Mouse (Mus musculus) embryonic facial prominence, embryonic 14.5 days (tissue): ENCODE data around the gene Pdcl2. TPM values are rescaled to one million over a fixed set of nuclear protein-coding genes. Genes with fewer than 3 reads are reported as not detected.

Source experiments
- ATAC-seq: fragments of 200-750 bp; cut with Nextera tagmentation; 2 replicates; pipeline ENCODE4 v1.8.0; 2017; ENCODE audit warnings: low read depth, moderate number of reproducible peaks, moderate TSS enrichment
- DNase-seq: peaks from one replicate; pipeline ENCODE4 v3.0.0-alpha.2; 2015; ENCODE audit warnings: low spot score
- H3K27ac ChIP-seq: fragments of 300-500 bp; sonication (generic); replicated peaks from 2 replicates; pipeline ENCODE4 v1.5.1; 2014; ENCODE audit warnings: low read depth, mild to moderate bottlenecking, low read length, moderate library complexity
- H3K27me3 ChIP-seq: fragments of 300-500 bp; sonication (generic); replicated peaks from 2 replicates; pipeline ENCODE4 v1.6.1; 2014; ENCODE audit warnings: low read length; ENCODE audit not compliant: control insufficient read depth, insufficient read depth
- H3K36me3 ChIP-seq: fragments of 300-500 bp; sonication (generic); 2 replicates; pipeline ENCODE4 v1.6.1; 2014; ENCODE audit warnings: low read length, mixed read lengths; ENCODE audit not compliant: control insufficient read depth, insufficient read depth
- H3K4me1 ChIP-seq: fragments of 300-500 bp; sonication (generic); 2 replicates; pipeline ENCODE4 v1.6.1; 2014; ENCODE audit warnings: antibody characterized with exemption, low read length; ENCODE audit not compliant: control insufficient read depth, insufficient read depth
- H3K4me2 ChIP-seq: fragments of 300-500 bp; sonication (generic); 2 replicates; pipeline ENCODE4 v1.6.1; 2014; ENCODE audit warnings: low read depth, mild to moderate bottlenecking, low read length, moderate library complexity, mixed read lengths
- H3K4me3 ChIP-seq: fragments of 300-500 bp; sonication (generic); 2 replicates; pipeline ENCODE4 v1.5.1; 2014; ENCODE audit warnings: low read depth, mild to moderate bottlenecking, low read length
- H3K9ac ChIP-seq: fragments of 300-500 bp; sonication (generic); 2 replicates; pipeline ENCODE4 v1.6.1; 2014; ENCODE audit warnings: low read depth, mild to moderate bottlenecking, low read length, moderate library complexity, mixed read lengths
- H3K9me3 ChIP-seq: fragments of 300-500 bp; sonication (generic); 2 replicates; pipeline ENCODE4 v1.6.1; 2016; ENCODE audit warnings: low read length; ENCODE audit not compliant: control insufficient read depth
- WGBS: fragments of 180-500 bp; shearing (Covaris S2); extraction: QIAGEN DNeasy Blood & Tissue Kit; methylation state at CpG from one replicate; pipeline ENCODE4 v1.1.7; 2014; 5-methylcytosine and 5-hydroxymethylcytosine counted together
- polyA plus RNA-seq: library from polyadenylated mRNA; unstranded; fragments of >200 nt; fragmentation: Nextera tagmentation; extraction: Ambion mirVana; gene quantifications from 2 replicates; pipeline ENCODE4 v1.2.1, GENCODE M21; 2014

Gene Pdcl2
- not detected in 2 replicates for polyA plus RNA-seq

DNA sequence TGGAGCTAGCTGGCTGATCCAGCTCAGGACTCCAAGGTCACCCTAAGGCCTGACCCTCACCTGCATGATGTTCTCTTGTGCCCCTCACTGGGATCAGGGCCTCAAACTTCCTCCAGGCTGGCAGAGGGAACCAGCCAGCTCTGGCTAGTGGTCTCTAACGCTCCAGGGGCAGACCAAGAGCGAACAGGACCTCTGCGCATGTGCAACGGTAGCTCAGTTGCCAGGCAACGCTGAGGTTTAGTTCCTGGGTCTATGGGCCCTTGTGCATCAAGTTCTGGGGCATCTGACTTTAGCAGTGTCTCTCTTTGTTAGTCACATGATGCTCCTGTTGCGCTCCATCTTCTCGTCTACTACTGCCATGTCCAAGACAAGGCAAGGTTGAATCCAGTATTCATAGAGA lies at the start of gene Pdcl2:
TSS of gene Pdcl2 (minus strand) at position 204 of the 400 bp plus-strand sequence.
- no peak within 1 kb of the TSS for H3K4me2 ChIP-seq
- H3K9me3 ChIP-seq, result no peaks in the 10 kb centered on the region
- no peak within 1 kb of the TSS for H3K27ac ChIP-seq
- no peaks in the 10 kb centered on the region for H3K4me1 ChIP-seq
- H3K27me3 ChIP-seq, result no peaks in the 10 kb centered on the region
- no peak within 1 kb of the TSS for H3K4me3 ChIP-seq
- no peaks in the 10 kb centered on the region for H3K36me3 ChIP-seq
- no peak within 1 kb of the TSS for H3K9ac ChIP-seq
- WGBS, result 89% methylated on average over 7 of the region's 7 CpGs
- ATAC-seq (no peak), DNase-seq (no peak)

DNA sequence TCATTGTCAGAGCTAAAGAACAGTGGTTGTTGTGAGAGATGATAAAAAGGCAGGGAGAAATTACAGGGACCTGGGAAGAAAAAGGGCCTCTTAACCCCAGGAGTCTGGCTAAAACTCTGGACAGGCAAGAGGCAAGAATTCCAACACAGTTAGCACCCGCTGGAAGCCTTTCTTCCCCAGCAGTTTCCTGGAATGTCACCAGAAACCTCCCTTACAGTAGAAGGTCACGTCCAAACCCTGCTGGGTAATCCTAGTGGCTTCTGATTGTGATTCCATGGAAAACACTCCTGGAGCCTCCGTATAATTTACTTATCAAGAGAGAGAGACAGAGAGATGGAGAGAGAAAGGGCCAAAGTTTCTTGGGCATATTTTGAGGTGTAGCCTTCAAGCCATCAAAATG lies 48.3 kb upstream of the Pdcl2 start:
- WGBS, result 28% methylated on average over 3 of the region's 3 CpGs
- Histone ChIP-seq H3K4me3 (no peak overlapping the region), H3K4me2 (no peak overlapping the region), H3K9me3 (no peaks in the 10 kb centered on the region), H3K4me1 (no peaks in the 10 kb centered on the region), H3K36me3 (no peaks in the 10 kb centered on the region), H3K27me3 (no peaks in the 10 kb centered on the region), H3K27ac (no peak overlapping the region), H3K9ac (no peak overlapping the region)
- ATAC-seq (no peak), DNase-seq (no peak)

DNA sequence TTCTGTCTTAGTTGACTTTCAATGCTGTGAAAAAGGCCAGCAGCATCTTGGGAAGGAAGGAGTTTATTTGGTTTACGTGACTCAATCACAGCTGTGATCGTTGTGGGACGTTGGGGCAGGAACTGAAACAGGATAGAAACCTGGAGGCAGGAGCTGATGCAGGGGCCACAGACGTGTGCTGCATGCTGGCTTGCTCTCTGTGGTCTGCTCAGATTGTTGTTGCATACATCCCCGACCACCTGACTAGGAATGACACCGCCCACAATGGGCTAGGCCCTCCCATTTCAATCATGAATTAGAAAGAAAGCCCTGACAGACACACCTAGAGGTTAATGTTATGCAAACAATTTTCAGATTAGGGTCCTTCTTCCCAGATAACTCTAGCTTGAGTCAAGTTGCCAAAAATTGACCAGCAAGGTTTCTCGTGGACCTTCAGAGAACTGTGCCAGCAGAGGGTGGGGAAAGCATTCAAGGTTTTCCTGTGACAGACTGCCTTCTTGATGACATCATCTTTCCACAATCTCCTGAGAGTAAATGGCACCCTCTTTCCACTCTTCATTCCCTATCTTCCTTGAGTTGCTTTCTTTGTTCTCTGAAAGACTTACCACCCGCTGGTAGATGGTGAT lies 38.4 kb upstream of the Pdcl2 start:
- H3K27me3 ChIP-seq, result peaks cover 10% of the 10 kb centered on the region

DNA sequence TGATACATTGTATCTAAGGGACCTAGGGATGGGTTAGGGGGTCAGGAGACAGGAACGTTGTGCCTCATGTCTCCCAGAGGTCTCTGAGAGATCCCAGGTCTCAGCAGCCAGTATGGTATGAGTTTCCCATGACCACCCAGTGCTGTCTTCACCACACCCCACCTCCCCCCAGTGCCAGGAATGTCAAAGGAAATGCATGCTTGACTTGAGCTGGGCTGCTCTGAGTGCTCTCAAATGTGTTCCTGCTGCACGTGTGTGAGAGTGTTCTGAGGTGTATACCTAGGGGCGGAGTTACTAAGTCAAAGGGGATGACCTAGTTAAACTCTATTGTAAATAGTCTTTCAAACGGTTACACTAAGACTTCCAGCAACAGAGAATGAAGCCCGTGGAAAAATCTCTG lies 34.5 kb upstream of the Pdcl2 start:
- Histone ChIP-seq H3K9me3 (no peaks in the 10 kb centered on the region), H3K27ac (no peak overlapping the region), H3K4me2 (no peak overlapping the region), H3K4me3 (no peak overlapping the region), H3K4me1 (peaks cover 8% of the 10 kb centered on the region; the same call in 1 of the 2 replicates), H3K36me3 (no peaks in the 10 kb centered on the region), H3K9ac (no peak overlapping the region), H3K27me3 (peaks cover 20% of the 10 kb centered on the region)
- 47% methylated on average over 5 of the region's 5 CpGs for WGBS
- ATAC-seq, result no peak
- DNase-seq, result no peak

More for the DNA sequence above, 38.4 kb upstream of the Pdcl2 start:
- Histone ChIP-seq H3K9ac (no peak overlapping the region), H3K27ac (no peak overlapping the region), H3K4me2 (no peak overlapping the region), H3K9me3 (no peaks in the 10 kb centered on the region), H3K4me1 (no peaks in the 10 kb centered on the region), H3K36me3 (no peaks in the 10 kb centered on the region), H3K4me3 (no peak overlapping the region)
- WGBS, result 62% methylated on average over 8 of the region's 8 CpGs
- DNase-seq, result no peak
- ATAC-seq, result no peak

DNA sequence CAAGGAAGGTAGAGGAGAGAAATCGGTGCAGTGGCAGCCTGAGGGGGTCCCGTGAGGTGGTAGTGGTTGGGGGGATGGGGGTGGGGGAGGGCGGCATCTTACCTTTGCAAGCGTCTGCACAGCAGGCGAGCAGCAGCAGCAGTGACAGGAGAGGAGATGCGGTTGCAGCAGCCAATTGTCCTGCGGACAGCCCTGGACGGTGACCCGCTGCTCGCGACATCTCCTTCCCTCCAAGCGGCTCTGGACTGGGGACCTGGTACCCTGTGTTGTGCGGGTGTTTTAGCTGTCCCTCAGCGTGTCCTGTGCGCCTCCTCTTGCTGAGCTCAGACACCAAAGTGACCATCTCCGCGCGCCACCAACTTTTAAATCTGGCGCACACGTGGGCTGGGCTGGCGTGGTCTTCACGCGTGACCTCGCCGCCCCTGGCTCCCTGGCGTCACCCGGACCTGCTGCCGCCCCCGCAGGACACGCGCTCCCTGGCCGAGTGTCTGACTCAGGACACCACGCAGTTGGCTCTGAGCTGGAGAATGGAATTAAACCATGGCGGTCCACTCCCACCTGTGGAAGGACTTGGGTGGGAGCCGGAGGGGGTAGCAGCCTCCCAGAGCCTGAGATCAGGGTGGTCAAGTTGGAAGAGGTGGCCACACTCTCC lies 32.6 kb upstream of the Pdcl2 start, which contains the start of gene Nmu:
TSS of gene Nmu (minus strand) at position 336 of the 652 bp plus-strand sequence.
- Histone ChIP-seq H3K4me1 (peaks cover 8% of the 10 kb centered on the region; the same call in 1 of the 2 replicates), H3K27me3 (peaks cover 20% of the 10 kb centered on the region), H3K4me3 (peak within 1 kb of the TSS; percentile 35), H3K9ac (peak within 1 kb of the TSS; percentile 44), H3K9me3 (no peaks in the 10 kb centered on the region), H3K36me3 (no peaks in the 10 kb centered on the region), H3K27ac (no peak within 1 kb of the TSS), H3K4me2 (peak within 1 kb of the TSS; percentile 67)
- ATAC-seq (no peak), DNase-seq (no peak)
- WGBS, result 7% methylated on average over 19 of the region's 35 CpGs

DNA sequence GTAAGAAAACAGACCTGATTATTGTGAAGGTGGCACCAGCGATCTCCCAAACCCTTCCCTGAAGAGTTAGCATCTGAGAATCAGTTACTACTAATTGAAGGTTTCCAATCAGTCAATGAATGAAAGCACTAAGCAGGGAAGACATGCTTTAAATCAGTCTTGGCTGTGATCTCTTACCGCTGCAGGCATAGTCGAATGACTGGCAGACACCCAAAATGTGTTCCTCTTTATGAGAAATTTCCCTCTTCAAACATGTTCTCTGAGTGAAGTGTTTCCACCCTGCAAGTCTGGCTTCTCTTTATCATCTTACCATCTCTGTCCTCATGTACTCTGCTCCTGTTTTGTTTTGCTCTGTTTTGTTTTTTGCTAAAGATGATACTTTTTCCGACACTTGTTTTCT lies 29.8 kb upstream of the Pdcl2 start:
- Histone ChIP-seq H3K36me3 (no peaks in the 10 kb centered on the region), H3K9me3 (no peaks in the 10 kb centered on the region), H3K4me2 (no peak overlapping the region), H3K9ac (no peak overlapping the region), H3K27me3 (peaks cover 18% of the 10 kb centered on the region), H3K4me3 (no peak overlapping the region), H3K27ac (no peak overlapping the region), H3K4me1 (peaks cover 8% of the 10 kb centered on the region; the same call in 1 of the 2 replicates)
- DNase-seq (peak; percentile 40), ATAC-seq (no peak)
- 68% methylated on average over 4 of the region's 4 CpGs for WGBS

DNA sequence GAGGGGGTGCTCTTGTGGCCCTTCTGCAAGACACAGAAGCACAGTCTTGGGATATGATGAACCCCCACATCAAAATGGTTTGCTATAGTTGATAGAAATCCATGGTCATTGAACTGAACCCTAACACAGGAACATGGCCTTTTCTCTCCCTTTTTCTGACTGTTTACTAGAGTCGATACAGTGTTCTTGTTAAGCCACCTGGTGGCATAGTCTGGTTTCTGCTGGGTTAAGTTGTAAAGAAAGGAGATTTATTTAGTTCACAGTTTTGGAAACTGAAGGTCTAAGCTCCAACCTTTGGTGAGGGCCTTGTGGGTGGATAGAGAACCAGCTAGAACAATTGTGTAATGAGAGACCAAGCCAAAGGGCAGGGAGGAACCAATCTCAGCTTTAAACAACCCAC lies 29.1 kb upstream of the Pdcl2 start:
- H3K9ac ChIP-seq, result no peak overlapping the region
- no peak overlapping the region for H3K4me3 ChIP-seq
- DNase-seq (no peak), ATAC-seq (no peak)
- peaks cover 8% of the 10 kb centered on the region; the same call in 1 of the 2 replicates for H3K4me1 ChIP-seq
- no peak overlapping the region for H3K4me2 ChIP-seq
- WGBS, result 84% methylated on average over 1 of the region's 1 CpGs
- peaks cover 13% of the 10 kb centered on the region for H3K27me3 ChIP-seq
- H3K27ac ChIP-seq, result no peak overlapping the region
- no peaks in the 10 kb centered on the region for H3K9me3 ChIP-seq
- H3K36me3 ChIP-seq, result no peaks in the 10 kb centered on the region

DNA sequence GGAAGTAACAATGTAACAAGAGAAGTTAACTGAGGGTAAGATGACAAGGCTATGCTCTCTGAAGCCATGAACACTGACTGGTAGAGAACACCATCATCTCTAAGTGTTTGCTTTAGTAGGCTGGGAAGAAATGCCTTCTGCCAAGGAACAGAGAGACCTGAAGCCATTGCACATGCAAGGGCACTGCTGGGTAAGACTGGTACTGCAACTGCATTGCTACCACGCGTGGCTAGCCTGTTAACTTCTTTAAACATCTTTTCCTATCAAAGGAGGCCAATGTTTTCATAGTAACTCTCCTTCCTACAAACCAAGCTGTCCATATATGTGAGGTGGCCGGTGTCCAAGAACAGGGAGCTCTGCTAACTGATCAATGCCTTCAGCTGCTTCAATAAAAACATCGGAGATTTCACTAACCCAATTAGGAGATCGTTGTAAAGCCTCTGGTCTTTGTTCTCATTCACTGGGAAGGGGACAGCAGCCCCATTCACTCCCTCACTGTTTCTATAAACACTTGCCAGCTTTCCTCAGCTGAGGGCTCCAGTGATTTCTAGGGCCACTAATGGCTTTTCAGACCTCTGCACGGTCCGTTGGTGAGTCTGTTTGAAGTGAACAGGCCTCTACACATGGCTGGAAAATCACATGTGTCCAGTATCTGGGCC lies 21.1 kb upstream of the Pdcl2 start:
- Histone ChIP-seq H3K9ac (no peak overlapping the region), H3K27me3 (no peaks in the 10 kb centered on the region), H3K4me3 (no peak overlapping the region), H3K4me1 (no peaks in the 10 kb centered on the region), H3K9me3 (no peaks in the 10 kb centered on the region), H3K36me3 (no peaks in the 10 kb centered on the region), H3K4me2 (no peak overlapping the region), H3K27ac (no peak overlapping the region)
- DNase-seq (no peak), ATAC-seq (no peak)
- 58% methylated on average over 7 of the region's 7 CpGs for WGBS
